Mouse (Mus musculus) E14TG2a.4 (cell line): ENCODE data around the gene Dnase2a.

Experiments used
- H3K27me3 ChIP-seq: 2 replicates; pipeline ENCODE4 v1.6.1; 2014; ENCODE audit warnings: low read length, control low read depth; ENCODE audit not compliant: insufficient read depth
- H3K36me3 ChIP-seq: 2 replicates; pipeline ENCODE4 v1.6.1; 2014; ENCODE audit warnings: low read length, control low read depth; ENCODE audit not compliant: insufficient read depth
- H3K4me1 ChIP-seq: replicated peaks from 2 replicates; pipeline ENCODE4 v1.6.1; 2014; ENCODE audit warnings: low read depth, low read length, control low read depth
- H3K4me3 ChIP-seq: replicated peaks from 2 replicates; pipeline ENCODE4 v1.5.1; 2014; ENCODE audit warnings: mild to moderate bottlenecking, low read length
- H3K9me3 ChIP-seq: 2 replicates; pipeline ENCODE4 v1.6.1; 2014; ENCODE audit warnings: low read length, control low read depth
- CTCF ChIP-seq: conservative IDR thresholded peaks from 2 replicates; pipeline ENCODE4 v1.5.1; 2014; ENCODE audit warnings: low read length
- NANOG ChIP-seq: IDR thresholded peaks from 2 replicates; pipeline ENCODE4 v1.6.1; 2014; ENCODE audit warnings: borderline replicate concordance, low read length, mixed read lengths
- POU5F1 ChIP-seq: IDR thresholded peaks from 2 replicates; pipeline ENCODE4 v1.6.1; 2014; ENCODE audit warnings: low read length, borderline replicate concordance

Gene Dnase2a

DNA sequence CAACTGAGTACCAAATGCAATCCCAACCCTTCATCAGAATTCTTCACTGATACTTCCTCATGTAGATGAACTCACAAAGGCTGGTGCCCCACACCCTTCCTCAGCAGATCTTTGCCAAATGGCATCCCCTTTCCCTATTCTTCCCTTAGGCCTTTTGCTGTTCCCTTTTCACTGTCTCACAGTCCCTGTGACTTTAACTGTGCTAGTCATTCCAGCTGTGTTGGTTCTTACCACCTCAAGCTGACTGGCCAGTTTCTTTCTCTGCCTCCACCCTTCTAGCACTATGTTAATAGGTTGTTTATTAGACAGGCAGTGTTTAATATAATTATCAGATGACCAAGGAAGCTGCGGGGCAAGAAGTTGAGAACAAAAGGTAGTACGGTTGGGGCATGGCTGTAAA lies 60.3 kb downstream of the Dnase2a start:
- no peaks in the 10 kb centered on the region for H3K27me3 ChIP-seq
- peaks cover 59% of the 10 kb centered on the region for H3K4me1 ChIP-seq
- no peaks in the 10 kb centered on the region for H3K9me3 ChIP-seq
- peak overlapping the region; percentile 86 for H3K4me3 ChIP-seq
- TF ChIP-seq NANOG, result no peak
- no peak for TF ChIP-seq POU5F1
- TF ChIP-seq CTCF, result no peak
- peaks cover 47% of the 10 kb centered on the region for H3K36me3 ChIP-seq

DNA sequence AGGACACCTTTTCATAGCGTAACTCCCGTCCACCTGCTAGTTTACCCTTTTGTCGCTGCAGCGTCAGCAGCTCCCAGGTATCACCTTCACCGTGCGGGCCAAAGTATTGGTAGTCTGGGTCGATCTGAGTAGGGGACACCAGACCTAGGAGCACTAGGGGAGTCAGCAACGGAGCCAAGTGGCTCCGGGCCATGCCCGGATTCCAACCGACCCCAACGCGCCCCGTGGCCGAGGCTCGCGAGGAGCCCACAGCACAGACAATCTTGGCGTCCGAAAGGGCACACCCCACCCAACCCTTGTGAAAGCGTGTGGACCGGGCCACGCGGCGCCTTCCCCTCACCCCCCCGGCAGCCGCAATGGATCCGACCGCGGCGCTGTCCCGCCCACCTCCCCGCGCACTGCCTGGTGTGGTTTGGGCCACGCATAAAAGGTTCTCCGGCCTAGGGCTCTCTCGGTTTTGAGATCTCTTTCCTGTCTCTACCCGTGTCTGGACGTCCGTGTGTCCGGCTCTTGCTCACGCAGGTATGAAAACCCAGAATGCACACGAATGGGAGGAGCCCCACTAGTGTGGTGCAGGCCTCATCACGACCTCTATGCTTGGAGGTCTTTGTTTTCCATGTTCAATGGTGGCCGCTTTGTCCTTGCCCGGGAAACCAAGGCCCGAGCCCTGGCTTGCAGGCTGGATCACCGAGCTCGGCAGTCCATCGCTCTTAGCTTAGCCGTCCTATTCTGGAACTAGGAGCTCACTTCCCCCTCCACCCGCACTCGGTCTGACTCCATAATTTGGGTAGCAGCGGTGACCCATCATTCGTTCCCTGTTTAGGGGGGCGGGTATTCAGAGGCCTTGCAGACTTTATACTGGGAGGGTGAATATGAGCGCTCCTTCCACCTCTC lies 61.1 kb downstream of the Dnase2a start, which contains the start of the genes Gm49661, Prdx2 and Rnaseh2a:
TSS of gene Gm49661 (minus strand) at position 193 of the 894 bp plus-strand sequence.
TSS of gene Prdx2 (plus strand) at position 347 of the 894 bp plus-strand sequence.
TSS of gene Rnaseh2a (minus strand) at position 527 of the 894 bp plus-strand sequence.
- Histone ChIP-seq H3K27me3 (no peaks in the 10 kb centered on the region), H3K36me3 (peaks cover 46% of the 10 kb centered on the region), H3K4me1 (peaks cover 64% of the 10 kb centered on the region), H3K4me3 (peak within 1 kb of the TSS; percentile 86), H3K9me3 (no peaks in the 10 kb centered on the region)
- TF ChIP-seq CTCF (no peak), POU5F1 (no peak), NANOG (no peak)

DNA sequence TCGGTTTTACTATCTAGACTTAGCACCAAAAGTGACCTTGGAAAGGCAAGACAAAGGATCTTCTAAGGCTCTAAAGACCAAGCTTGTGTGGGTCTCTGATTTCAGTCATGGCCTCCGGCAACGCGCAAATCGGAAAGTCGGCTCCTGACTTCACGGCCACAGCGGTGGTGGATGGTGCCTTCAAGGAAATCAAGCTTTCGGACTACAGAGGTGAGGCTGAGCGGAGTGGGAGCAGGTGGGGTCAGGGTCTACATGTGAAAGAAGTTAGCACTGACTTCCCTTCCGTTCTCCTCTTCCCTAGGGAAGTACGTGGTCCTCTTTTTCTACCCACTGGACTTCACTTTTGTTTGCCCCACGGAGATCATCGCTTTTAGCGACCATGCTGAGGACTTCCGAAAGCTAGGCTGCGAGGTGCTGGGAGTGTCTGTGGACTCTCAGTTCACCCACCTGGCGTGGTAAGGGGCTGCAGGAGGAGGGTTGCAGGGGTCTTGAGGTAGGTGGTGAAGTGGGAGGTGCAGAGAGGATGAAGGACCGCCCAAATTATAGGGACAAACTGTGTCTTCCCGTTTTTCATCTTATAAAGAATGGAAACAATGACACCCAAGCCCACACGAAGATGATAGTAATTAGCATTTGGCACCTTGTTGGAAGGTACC lies 61.9 kb downstream of the Dnase2a start:
- no peaks in the 10 kb centered on the region for H3K9me3 ChIP-seq
- TF ChIP-seq NANOG (no peak), POU5F1 (no peak), CTCF (no peak)
- peaks cover 46% of the 10 kb centered on the region for H3K36me3 ChIP-seq
- peak overlapping the region; percentile 86 for H3K4me3 ChIP-seq
- H3K27me3 ChIP-seq, result no peaks in the 10 kb centered on the region
- peaks cover 67% of the 10 kb centered on the region for H3K4me1 ChIP-seq

DNA sequence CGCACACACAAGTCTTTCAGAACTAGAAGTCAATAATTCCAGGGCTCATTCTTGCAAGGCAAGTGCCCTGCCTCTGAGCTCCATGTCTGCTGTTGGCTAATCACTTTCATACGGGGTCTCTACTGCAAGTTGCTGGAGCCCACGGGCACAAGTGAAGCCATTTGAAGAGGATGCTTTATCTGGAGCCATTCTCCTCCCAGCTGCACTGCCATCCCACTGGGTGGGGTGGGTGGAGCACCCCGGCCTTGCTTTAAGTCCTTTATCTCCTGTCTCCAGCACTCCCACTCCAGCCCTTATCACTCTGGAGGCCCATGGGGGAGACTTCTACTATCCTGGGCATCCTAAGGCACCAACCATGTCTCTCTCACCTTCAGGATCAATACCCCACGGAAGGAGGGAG lies 62.6 kb downstream of the Dnase2a start:
- Histone ChIP-seq H3K4me3 (peak overlapping the region; percentile 86), H3K27me3 (no peaks in the 10 kb centered on the region), H3K4me1 (peaks cover 73% of the 10 kb centered on the region), H3K9me3 (no peaks in the 10 kb centered on the region), H3K36me3 (peaks cover 46% of the 10 kb centered on the region)
- TF ChIP-seq POU5F1, result no peak
- no peak for TF ChIP-seq NANOG
- no peak for TF ChIP-seq CTCF
